Mouse (Mus musculus): Measurements from ENCODE around the gene Rps6ka2. TPM values are rescaled to one million over a fixed set of nuclear protein-coding genes. Genes with fewer than 3 reads are reported as not detected.
"Not testable (repeated sequence)": the region's sequence is repeated elsewhere in the genome, so short reads cannot be mapped to it uniquely, and the experiment has no call there.

Rps6ka2 gene
- polyA plus RNA-seq, 1 experiment from 2014 or later, result 23.8 TPM

GRCm38 (mm10) chr17:7352596-7352995, 182.7 kb downstream of the Rps6ka2 start, which contains the start of gene Ttll2:
TSS of gene Ttll2 (minus strand) at chr17:7352696.
- not testable (repeated sequence) for H3K27me3 ChIP-seq (replicated peaks; ENCODE audit: control insufficient read depth, insufficient read depth, low read length); H3K9ac ChIP-seq (replicated peaks; ENCODE audit: low read depth, low read length); H3K36me3 ChIP-seq (ENCODE audit: control insufficient read depth, insufficient read depth); H3K9me3 ChIP-seq (ENCODE audit: control insufficient read depth, low read length); H3K4me1 ChIP-seq (replicated peaks; ENCODE audit: control insufficient read depth, insufficient read depth, low read length); H3K27ac ChIP-seq (ENCODE audit: low read length); H3K4me3 ChIP-seq (replicated peaks; ENCODE audit: low read length); ATAC-seq; H3K4me2 ChIP-seq (ENCODE audit: low read length)
- WGBS, result 100% methylated on average over 1 of the region's 1 CpGs

Other genes starting within 250 kb of the Rps6ka2 start
- gene Rsph3b, start 221.4 kb upstream of the Rps6ka2 start, polyA plus RNA-seq (2015; fragmentation: Nextera tagmentation; extraction: Ambion mirVana), result 54.9 and 56.1 TPM in 2 replicates
- gene Tagap1, start 209.0 kb upstream of the Rps6ka2 start, polyA plus RNA-seq (2015; fragmentation: Nextera tagmentation; extraction: Ambion mirVana), result 47.7 and 51.7 TPM in 2 replicates
- gene Rnaset2b, start 199.5 kb upstream of the Rps6ka2 start, polyA plus RNA-seq (2015; fragmentation: Nextera tagmentation; extraction: Ambion mirVana), result 83.1 and 87.9 TPM in 2 replicates
- 0.25 and 0.31 TPM in 2 replicates for gene Gm49721, start 191.2 kb upstream of the Rps6ka2 start, polyA plus RNA-seq (2015; fragmentation: Nextera tagmentation; extraction: Ambion mirVana)
- 0.77 TPM in 1 of 2 replicates, not detected in the other for gene Gm1604a, start 144.5 kb upstream of the Rps6ka2 start, polyA plus RNA-seq (2015; fragmentation: Nextera tagmentation; extraction: Ambion mirVana)
- gene Tcp10a, start 154.5 kb downstream of the Rps6ka2 start, polyA plus RNA-seq (2015; fragmentation: Nextera tagmentation; extraction: Ambion mirVana), result not detected in 2 replicates
- 0.15 TPM in 1 of 2 replicates, not detected in the other for gene Ttll2, start 182.6 kb downstream of the Rps6ka2 start, polyA plus RNA-seq (2015; fragmentation: Nextera tagmentation; extraction: Ambion mirVana)
- gene Gm49630, start 201.9 kb downstream of the Rps6ka2 start, polyA plus RNA-seq (2015; fragmentation: Nextera tagmentation; extraction: Ambion mirVana), result not detected in 2 replicates
- 0.14 TPM in 1 of 2 replicates, not detected in the other for gene Unc93a2, start 215.3 kb downstream of the Rps6ka2 start, polyA plus RNA-seq (2015; fragmentation: Nextera tagmentation; extraction: Ambion mirVana)

All from forebrain, embryonic 16.5 days (tissue).